Mouse (Mus musculus) heart, postnatal 0 days (tissue): ENCODE results near the gene Aldh1l1. TPM values are rescaled to one million over a fixed set of nuclear protein-coding genes. Genes with fewer than 3 reads are reported as not detected.

Experiments used
- ATAC-seq: fragments of 200-750 bp; cut with Nextera tagmentation; 2 replicates; pipeline ENCODE4 v1.8.0; 2017; ENCODE audit warnings: low read depth, moderate number of reproducible peaks, moderate library complexity; ENCODE audit not compliant: insufficient read depth
- DNase-seq: peaks from one replicate; pipeline ENCODE4 v3.0.0-alpha.2; 2016; ENCODE audit warnings: low spot score
- H3K27ac ChIP-seq: fragments of 300-500 bp; sonication (generic); 2 replicates; pipeline ENCODE4 v1.5.1; 2014; ENCODE audit warnings: low read depth, mild to moderate bottlenecking
- H3K27me3 ChIP-seq: fragments of 300-500 bp; sonication (generic); 2 replicates; pipeline ENCODE4 v1.6.1; 2014; ENCODE audit warnings: low read length, mixed read lengths; ENCODE audit not compliant: control insufficient read depth, insufficient read depth
- H3K36me3 ChIP-seq: fragments of 300-500 bp; sonication (generic); replicated peaks from 2 replicates; pipeline ENCODE4 v1.6.1; 2014; ENCODE audit warnings: low read length, mixed read lengths; ENCODE audit not compliant: control insufficient read depth, insufficient read depth
- H3K4me1 ChIP-seq: fragments of 300-500 bp; sonication (generic); 2 replicates; pipeline ENCODE4 v1.6.1; 2014; ENCODE audit warnings: antibody characterized with exemption; ENCODE audit not compliant: control insufficient read depth, insufficient read depth
- H3K4me2 ChIP-seq: fragments of 300-500 bp; sonication (generic); 2 replicates; pipeline ENCODE4 v1.6.1; 2014; ENCODE audit warnings: low read depth, mild to moderate bottlenecking, low read length, moderate library complexity
- H3K4me3 ChIP-seq: fragments of 300-500 bp; sonication (generic); 2 replicates; pipeline ENCODE4 v1.5.1; 2014; ENCODE audit warnings: low read depth, low read length
- H3K9ac ChIP-seq: fragments of 300-500 bp; sonication (generic); replicated peaks from 2 replicates; pipeline ENCODE4 v1.6.1; 2014; ENCODE audit warnings: low read depth, low read length, mixed read lengths
- H3K9me3 ChIP-seq: fragments of 300-500 bp; sonication (generic); replicated peaks from 2 replicates; pipeline ENCODE4 v1.6.1; 2016; ENCODE audit warnings: low read length; ENCODE audit not compliant: control insufficient read depth
- CTCF ChIP-seq: IDR thresholded peaks from 2 replicates; pipeline ENCODE4 v1.5.1; 2016; ENCODE audit warnings: antibody characterized with exemption, control low read depth, low read depth
- EP300 ChIP-seq: IDR thresholded peaks from 2 replicates; pipeline ENCODE4 v1.6.1; 2016; ENCODE audit warnings: antibody characterized with exemption, low read depth
- WGBS: fragments of 180-500 bp; shearing (Covaris S2); extraction: QIAGEN DNeasy Blood & Tissue Kit; methylation state at CpG from one replicate; pipeline ENCODE4 v1.1.7; 2014; 5-methylcytosine and 5-hydroxymethylcytosine counted together
- polyA plus RNA-seq: library from polyadenylated mRNA; unstranded; fragments of >200 nt; fragmentation: Nextera tagmentation; extraction: Ambion mirVana; gene quantifications from 2 replicates; pipeline ENCODE4 v1.2.1, GENCODE M21; 2015
- total RNA-seq: library from RNA; depleted of rRNA; stranded (reverse); fragments of >200 nt; gene quantifications from 2 replicates; pipeline ENCODE4 v1.2.3, GENCODE M21; 2014; ENCODE audit warnings: low replicate concordance

Aldh1l1 gene
- total and polyA plus RNA-seq, 2 experiments from 2014 or later: 2.8 to 7.7 TPM

DNA sequence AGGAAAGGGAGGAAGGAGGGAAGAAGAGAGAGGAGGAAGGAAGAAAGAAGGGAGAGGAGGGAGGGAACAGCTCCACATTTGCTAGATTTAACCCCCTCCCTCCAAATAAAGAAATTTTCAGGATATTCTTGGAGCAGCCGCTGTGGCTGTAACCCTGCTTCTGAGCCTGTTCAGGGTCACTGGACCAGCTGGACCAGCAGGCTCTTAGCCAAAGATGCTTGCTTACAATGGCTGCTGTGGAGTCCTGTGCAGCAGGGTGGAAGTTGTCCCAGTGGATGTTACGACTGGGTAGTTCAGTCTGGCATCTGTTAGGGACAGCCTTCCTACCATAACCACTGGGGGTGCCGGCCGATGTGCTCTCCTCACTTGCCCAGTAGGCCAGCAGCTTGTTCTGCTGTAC, 82.5 kb downstream of the Aldh1l1 start:
- WGBS: 90% methylated on average over 4 of the region's 4 CpGs
- no peak overlapping the region for H3K4me3 ChIP-seq
- H3K4me2 ChIP-seq: no peak overlapping the region
- H3K27me3 ChIP-seq: no peaks in the 10 kb centered on the region
- TF ChIP-seq EP300 (no peak), CTCF (no peak)
- H3K27ac ChIP-seq: no peak overlapping the region
- no peak for ATAC-seq
- DNase-seq: no peak
- no peaks in the 10 kb centered on the region for H3K9me3 ChIP-seq
- no peaks in the 10 kb centered on the region for H3K36me3 ChIP-seq
- peaks cover 20% of the 10 kb centered on the region; the same call in 1 of the 2 replicates for H3K4me1 ChIP-seq
- H3K9ac ChIP-seq: no peak overlapping the region

DNA sequence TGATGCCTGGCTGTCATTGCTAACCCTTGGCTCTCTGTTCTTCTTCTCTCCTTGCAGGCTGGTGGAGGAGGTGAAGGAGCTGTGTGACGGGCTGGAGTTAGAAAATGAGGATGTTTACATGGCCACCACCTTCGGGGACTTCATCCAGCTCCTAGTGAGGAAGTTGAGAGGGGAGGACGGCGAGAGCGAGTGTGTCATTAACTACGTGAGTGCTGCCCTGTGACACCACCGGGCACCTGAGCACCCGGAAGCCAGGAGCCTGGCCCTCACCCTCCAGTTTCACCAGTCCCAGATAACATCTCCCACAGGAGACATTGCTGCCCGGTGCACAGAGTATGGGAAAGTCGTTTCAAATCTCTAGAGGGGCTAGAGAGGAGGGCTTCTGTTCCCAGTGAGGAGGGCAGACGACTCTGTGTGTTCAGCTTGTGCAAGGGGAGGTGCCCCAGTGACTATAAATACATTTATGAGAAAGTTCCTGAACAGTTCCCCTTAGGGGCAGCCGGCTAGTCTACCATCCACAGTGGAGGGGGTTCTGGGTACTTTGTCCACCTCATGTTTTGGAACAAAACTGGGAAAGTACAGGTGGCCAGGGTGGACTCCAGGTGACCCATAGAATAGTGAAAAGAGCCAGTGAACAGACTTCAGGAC, 83.6 kb downstream of the Aldh1l1 start:
- Histone ChIP-seq H3K9ac (no peak overlapping the region), H3K9me3 (no peaks in the 10 kb centered on the region), H3K36me3 (no peaks in the 10 kb centered on the region), H3K27ac (no peak overlapping the region), H3K4me2 (no peak overlapping the region), H3K4me3 (no peak overlapping the region), H3K4me1 (peaks cover 10% of the 10 kb centered on the region; the same call in 1 of the 2 replicates), H3K27me3 (no peaks in the 10 kb centered on the region)
- DNase-seq (no peak), ATAC-seq (no peak)
- WGBS: 46% methylated on average over 12 of the region's 12 CpGs
- TF ChIP-seq CTCF (no peak), EP300 (no peak)

DNA sequence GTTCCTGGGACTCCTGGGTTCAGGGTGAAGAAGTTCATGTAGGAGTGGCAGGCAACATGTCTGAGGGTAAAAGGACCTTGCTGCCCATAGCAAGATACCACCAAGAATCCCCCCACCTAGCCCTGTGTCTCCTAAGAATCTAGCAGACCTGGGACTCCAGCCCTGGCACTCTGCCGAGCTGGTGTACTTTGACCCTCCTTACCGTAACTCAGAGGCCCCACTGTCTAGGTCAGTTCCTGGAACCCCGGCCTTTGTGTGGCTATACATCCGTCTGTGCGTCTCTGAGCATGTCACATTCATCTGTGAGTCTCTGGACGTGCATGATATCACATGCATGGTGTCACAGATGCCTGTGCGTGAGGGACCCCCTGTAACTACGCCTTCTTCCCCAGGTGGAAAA, 84.2 kb downstream of the Aldh1l1 start:
- Histone ChIP-seq H3K9me3 (no peaks in the 10 kb centered on the region), H3K27me3 (no peaks in the 10 kb centered on the region), H3K4me3 (no peak overlapping the region), H3K36me3 (no peaks in the 10 kb centered on the region), H3K4me2 (no peak overlapping the region), H3K4me1 (peaks cover 5% of the 10 kb centered on the region; the same call in 1 of the 2 replicates), H3K9ac (no peak overlapping the region), H3K27ac (no peak overlapping the region)
- no peak for TF ChIP-seq CTCF
- TF ChIP-seq EP300: no peak
- no peak for ATAC-seq
- DNase-seq: no peak
- 78% methylated on average over 8 of the region's 8 CpGs for WGBS

DNA sequence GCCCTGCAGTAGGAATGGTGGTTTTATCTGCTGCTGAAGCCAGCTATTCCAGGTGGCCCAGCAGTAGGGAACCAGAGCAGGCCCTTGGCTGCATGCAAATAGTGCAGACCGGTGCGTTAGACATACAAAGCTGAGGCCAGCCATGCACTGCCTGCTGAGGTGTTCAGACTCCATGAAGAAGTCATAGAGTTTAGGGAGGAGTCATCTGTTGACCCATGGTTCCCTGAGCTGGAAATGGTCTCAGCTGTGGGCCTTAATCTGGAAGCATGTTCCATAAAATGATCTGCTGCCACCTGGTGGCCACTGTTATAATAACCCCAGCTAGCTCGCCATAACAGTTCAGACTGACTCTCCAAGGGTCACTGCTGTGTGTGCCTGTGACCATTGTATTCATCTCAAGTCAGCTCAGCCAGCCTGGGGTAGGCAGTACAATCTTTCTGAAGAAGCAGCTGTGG, 89.1 kb downstream of the Aldh1l1 start:
- DNase-seq: peak; percentile 69
- no peak overlapping the region for H3K9ac ChIP-seq
- H3K4me2 ChIP-seq: no peak overlapping the region
- TF ChIP-seq CTCF (peak; percentile 86), EP300 (no peak)
- 0 out of 2 replicates have a peak, but pooled peaks cover 6% of the 10 kb centered on the region for H3K4me1 ChIP-seq
- H3K9me3 ChIP-seq: no peaks in the 10 kb centered on the region
- WGBS: 43% methylated on average over 3 of the region's 3 CpGs
- H3K36me3 ChIP-seq: no peaks in the 10 kb centered on the region
- no peaks in the 10 kb centered on the region for H3K27me3 ChIP-seq
- peak; percentile 64 for ATAC-seq
- H3K4me3 ChIP-seq: no peak overlapping the region
- no peak overlapping the region for H3K27ac ChIP-seq

- Histone ChIP-seq H3K9me3 (no peaks in the 10 kb centered on the region), H3K9ac (no peak overlapping the region), H3K4me2 (no peak overlapping the region), H3K4me1 (0 out of 2 replicates have a peak, but pooled peaks cover 6% of the 10 kb centered on the region), H3K27ac (no peak overlapping the region), H3K27me3 (no peaks in the 10 kb centered on the region), H3K36me3 (no peaks in the 10 kb centered on the region), H3K4me3 (no peak overlapping the region)
- DNase-seq: no peak
- TF ChIP-seq CTCF (no peak), EP300 (no peak)
- ATAC-seq: no peak
- WGBS: 61% methylated on average over 3 of the region's 3 CpGs
Observed at GRCm38 (mm10) chr6:90578174-90578573, 91.9 kb downstream of the Aldh1l1 start.

DNA sequence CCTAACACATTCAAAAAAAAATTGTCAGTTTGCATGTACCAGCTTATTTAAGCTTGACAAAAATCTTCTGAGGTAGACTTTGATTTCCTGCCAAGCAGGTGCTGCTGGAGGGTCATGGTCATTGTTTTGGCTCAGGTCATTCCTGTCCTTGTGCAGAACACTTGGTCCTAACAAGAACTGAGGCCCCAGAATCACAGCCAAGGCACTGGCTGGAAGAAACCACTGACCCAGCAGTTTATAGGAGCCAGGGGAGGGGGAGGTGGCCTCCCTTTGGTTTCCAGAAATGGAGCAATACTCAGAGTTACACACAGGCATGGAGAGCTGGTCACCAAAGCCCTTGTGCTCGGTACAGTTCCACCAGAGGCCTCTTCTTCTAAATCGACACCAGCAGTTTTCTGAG, 96.1 kb downstream of the Aldh1l1 start:
- H3K4me3 ChIP-seq: no peak overlapping the region
- no peak for DNase-seq
- no peaks in the 10 kb centered on the region for H3K9me3 ChIP-seq
- H3K27me3 ChIP-seq: no peaks in the 10 kb centered on the region
- no peaks in the 10 kb centered on the region for H3K36me3 ChIP-seq
- H3K27ac ChIP-seq: no peak overlapping the region
- WGBS: 84% methylated on average over 2 of the region's 2 CpGs
- H3K4me1 ChIP-seq: 0 out of 2 replicates have a peak, but pooled peaks cover 6% of the 10 kb centered on the region
- H3K4me2 ChIP-seq: no peak overlapping the region
- TF ChIP-seq EP300 (no peak), CTCF (no peak)
- no peak overlapping the region for H3K9ac ChIP-seq
- ATAC-seq: no peak
